In genomic region chr17:49624572-49624971, GRCm38 (mm10) we compare ENCODE assay signal across 14 mouse cellular contexts. TPM values are rescaled to one million over a fixed set of nuclear protein-coding genes. Genes with fewer than 3 reads are reported as not detected.
DNase-seq lines count a peak whose midpoint lies in the region; ATAC-seq and TF ChIP-seq lines count a peak whose summit lies in the region.
"Had no signal": no experiment of that assay in that cellular context is flagged by ENCODE, and none has a peak within 500 bp of the region (broad histone marks: within the 10 kb centered on the region; RNA-seq: fewer than 3 reads in every experiment).

No protein-coding gene starts in this region.

- H3K4me1 ChIP-seq in heart, embryonic 12.5 days (replicated peaks): peaks cover 37% of the 10 kb centered on the region
- no peaks in the 10 kb centered on the region; the same call in 1 of the 2 replicates for H3K4me1 ChIP-seq in kidney, postnatal 0 days (replicated peaks; ENCODE audit: insufficient read depth, low read length)
- H3K4me1 ChIP-seq: megakaryocyte, embryonic 14.5 days had no signal

- H3K27me3 ChIP-seq in heart, embryonic 12.5 days (replicated peaks): no peaks in the 10 kb centered on the region
- H3K27me3 ChIP-seq in kidney, postnatal 0 days (ENCODE audit: insufficient read depth, low read length): no peaks in the 10 kb centered on the region
- H3K27me3 ChIP-seq in Patski: no peaks in the 10 kb centered on the region
- H3K27me3 ChIP-seq: megakaryocyte, embryonic 14.5 days had no signal

- no peak for ATAC-seq in heart, embryonic 12.5 days (ENCODE audit: insufficient number of reproducible peaks, low FRiP score)
- 0 out of 2 replicates have a peak, but pooled peaks have one; percentile 52 for ATAC-seq in kidney, postnatal 0 days (replicated peaks; ENCODE audit: low FRiP score, low read depth)
- peak; percentile 72 for ATAC-seq in Patski
- ATAC-seq: CD4-positive, CD25-positive, alpha-beta regulatory T cell, adult 4 months had no signal

- H3K36me3 ChIP-seq in heart, embryonic 12.5 days: no peaks in the 10 kb centered on the region
- no peaks in the 10 kb centered on the region for H3K36me3 ChIP-seq in kidney, postnatal 0 days (ENCODE audit: insufficient read depth, low read length)
- H3K36me3 ChIP-seq: forebrain, embryonic 10.5 days had no signal

- intact Hi-C loops in heart, postnatal 25 days (cut with DNase I): no loop called here

- POLR2A ChIA-PET in Patski (lab: Charles Lee): no interaction called here

- no peak overlapping the region for H3K9ac ChIP-seq in heart, embryonic 12.5 days
- no peak overlapping the region for H3K9ac ChIP-seq in kidney, postnatal 0 days (ENCODE audit: low read depth, low read length)

- 0 out of 2 replicates have a peak, but pooled peaks cover 2% of the 10 kb centered on the region for H3K9me3 ChIP-seq in heart, embryonic 12.5 days (replicated peaks)
- H3K9me3 ChIP-seq in kidney, postnatal 0 days (replicated peaks; ENCODE audit: low read length): no peaks in the 10 kb centered on the region
- H3K9me3 ChIP-seq: forebrain, embryonic 10.5 days had no signal

- H3K27ac ChIP-seq in heart, embryonic 12.5 days (ENCODE audit: poor library complexity, severe bottlenecking): 0 out of 2 replicates have a peak overlapping the region, but pooled peaks have one; percentile 12
- H3K27ac ChIP-seq in kidney, postnatal 0 days: no peak overlapping the region
- H3K27ac ChIP-seq: forebrain, embryonic 10.5 days had no signal

- H3K4me2 ChIP-seq in heart, embryonic 12.5 days: no peak overlapping the region
- H3K4me2 ChIP-seq in kidney, postnatal 0 days (ENCODE audit: low read length): no peak overlapping the region

- in situ Hi-C loops in Patski (cut with MboI; ENCODE audit: low pct_unique_long_range_greater_than_20kb): loop anchor here (5.0 kb wide), 1 partner anchor 152 kb away; no protein-coding TSS in a partner anchor

- TF ChIP-seq CTCF in kidney, postnatal 0 days (IDR thresholded peaks at IDR 0.05; ENCODE audit: low read depth): no peak
- no peak for TF ChIP-seq CTCF in Patski (IDR thresholded peaks at IDR 0.05)

- H3K4me3 ChIP-seq in heart, embryonic 12.5 days: no peak overlapping the region
- H3K4me3 ChIP-seq in kidney, postnatal 0 days (replicated peaks; ENCODE audit: low read depth, low read length): no peak overlapping the region
- H3K4me3 ChIP-seq: forebrain, embryonic 10.5 days had no signal

- DNase-seq in heart, postnatal 25 days (ENCODE audit: low spot score): no peak
- no peak for DNase-seq in kidney, postnatal 0 days (ENCODE audit: low spot score)
- no peak for DNase-seq in kidney, postnatal 4 days
- no peak for DNase-seq in Patski (ENCODE audit: low read depth, low spot score)
- DNase-seq in kidney, postnatal 14 days: peak; percentile 17
- DNase-seq in spleen, adult 12 weeks (ENCODE audit: low spot score): no peak
- DNase-seq: cerebellum, adult 18-20 months; right cerebral cortex, postnatal 14 days had no signal

- CTCF ChIA-PET in Patski (lab: Charles Lee): interaction anchor here (1.0 kb wide), 1 partner anchor 156 kb away, joined by 3 read pairs; no protein-coding TSS in a partner anchor

- WGBS in heart, embryonic 12.5 days: 56% methylated on average over 9 of the region's 9 CpGs
- WGBS in kidney, postnatal 0 days: 60% methylated on average over 9 of the region's 9 CpGs

RNA-seq across cellular contexts. Expression of gene Kif6, which starts 9.6 kb away (rescaled TPM):
- polyA plus RNA-seq in heart, embryonic 12.5 days (2016; fragmentation: Nextera tagmentation; extraction: Ambion mirVana): 1.4 and 2.5 TPM in 2 replicates
- total RNA-seq in heart, postnatal 25 days (2021): 1 to 10 TPM; 1.4 to 4.2 TPM
- 0.73 and 1.3 TPM in 2 replicates for polyA plus RNA-seq in kidney, postnatal 0 days (2015; fragmentation: Nextera tagmentation; extraction: Ambion mirVana)
- polyA plus RNA-seq in Patski (2021): 3.2 TPM
- total RNA-seq: liver, adult 2 months; neutrophil, adult 5-6 weeks had no signal
- polyA plus RNA-seq: CD4-positive, CD25-positive, alpha-beta regulatory T cell, adult 4 months; liver, adult 2 months had no signal
